ENCODE assay signal across 1 mouse cellular context in genomic region chr7:127921516-127921915, GRCm38 (mm10).
TF ChIP-seq lines count a peak whose summit lies in the region.

No protein-coding gene starts in this region.

TF ChIP-seq in MEL, 35 proteins besides CTCF, POLR2A, EP300 and RAD21:
- TF ChIP-seq USF2 (IDR thresholded peaks at IDR 0.05; ENCODE audit: borderline replicate concordance in 1 of 2, insufficient read depth in 1 of 2, low read depth in 1 of 2, low read length in 2 of 2) (no peak), SMC3 (IDR thresholded peaks at IDR 0.05; ENCODE audit: low read depth, low read length) (peak; percentile 38)
